Mouse (Mus musculus) thymus, adult 2 months (tissue): ENCODE measurements at regions not wholly inside any gene's neighbourhood (a gene's known extent, or its start where the extent isn't known, plus 50 kb on each side); places are given as distances from the start of the nearest gene placed in this dataset.

Experiments used
- CTCF ChIP-seq: fragments of 200-500 bp; IDR thresholded peaks from 2 replicates; pipeline ENCODE4 v1.5.1; 2012; ENCODE audit warnings: mild to moderate bottlenecking, control low read depth, low read length, moderate library complexity, borderline replicate concordance; ENCODE audit not compliant: control insufficient read depth, poor library complexity, insufficient read depth; ENCODE audit errors: extremely low read depth
- POLR2A ChIP-seq: fragments of 200-500 bp; IDR thresholded peaks from 2 replicates; pipeline ENCODE4 v1.6.1; 2012; ENCODE audit warnings: mild to moderate bottlenecking, low read length, control low read depth, moderate library complexity; ENCODE audit not compliant: control insufficient read depth, poor library complexity, insufficient read depth; ENCODE audit errors: extremely low read depth

DNA sequence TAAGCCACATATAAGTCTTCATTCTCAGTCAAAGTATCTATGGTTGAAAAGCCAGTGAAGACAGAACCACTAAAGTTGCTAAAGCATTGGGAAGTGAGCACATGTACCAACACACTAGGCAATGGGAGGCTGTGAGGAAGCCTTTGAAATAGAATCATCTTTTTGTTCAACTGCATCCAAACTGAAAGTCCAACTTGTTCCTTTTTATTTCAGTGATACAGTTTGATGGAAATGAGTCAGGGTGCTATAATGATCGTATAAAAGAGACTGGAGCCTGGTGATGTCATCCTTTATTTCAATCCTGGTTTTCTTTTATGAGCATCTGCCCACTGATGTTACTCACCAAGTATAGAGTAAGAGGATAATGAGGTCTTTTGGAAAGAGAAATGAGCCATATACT lies 1198.9 kb upstream of the Cited2 start:
- TF ChIP-seq CTCF (no peak), POLR2A (no peak)
